Mouse (Mus musculus) fat pad, adult 2 months (tissue): Measurements from ENCODE around the gene Agap2.

Source experiments
- DNase-seq: peaks from one replicate; pipeline ENCODE4 v3.0.0-alpha.2; 2011; ENCODE audit warnings: low read depth, low spot score; ENCODE audit errors: extremely low read depth

Agap2 gene

DNA sequence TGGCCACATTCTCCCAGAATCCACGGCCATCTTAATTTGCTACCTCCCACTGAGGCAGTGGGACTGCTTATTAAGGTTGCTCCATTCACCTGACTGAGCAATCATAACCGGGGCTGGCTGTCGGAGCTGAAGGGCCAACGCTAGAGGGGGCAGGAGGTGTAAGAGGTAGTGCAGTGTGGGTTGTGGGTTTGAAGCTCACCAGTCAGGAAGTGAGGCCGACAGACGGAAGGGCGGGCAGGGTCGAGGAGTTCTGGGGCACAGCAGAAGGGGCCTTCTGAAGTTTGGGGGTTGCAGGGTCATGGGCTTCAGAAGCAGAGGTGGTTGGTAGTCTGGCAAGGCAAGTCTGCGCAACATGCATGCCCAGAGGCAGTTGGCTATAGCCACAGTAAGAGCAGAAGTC, at the start of gene Agap2:
TSS of gene Agap2 (plus strand) at position 205 of the 400 bp plus-strand sequence.
- DNase-seq, result no peak

DNA sequence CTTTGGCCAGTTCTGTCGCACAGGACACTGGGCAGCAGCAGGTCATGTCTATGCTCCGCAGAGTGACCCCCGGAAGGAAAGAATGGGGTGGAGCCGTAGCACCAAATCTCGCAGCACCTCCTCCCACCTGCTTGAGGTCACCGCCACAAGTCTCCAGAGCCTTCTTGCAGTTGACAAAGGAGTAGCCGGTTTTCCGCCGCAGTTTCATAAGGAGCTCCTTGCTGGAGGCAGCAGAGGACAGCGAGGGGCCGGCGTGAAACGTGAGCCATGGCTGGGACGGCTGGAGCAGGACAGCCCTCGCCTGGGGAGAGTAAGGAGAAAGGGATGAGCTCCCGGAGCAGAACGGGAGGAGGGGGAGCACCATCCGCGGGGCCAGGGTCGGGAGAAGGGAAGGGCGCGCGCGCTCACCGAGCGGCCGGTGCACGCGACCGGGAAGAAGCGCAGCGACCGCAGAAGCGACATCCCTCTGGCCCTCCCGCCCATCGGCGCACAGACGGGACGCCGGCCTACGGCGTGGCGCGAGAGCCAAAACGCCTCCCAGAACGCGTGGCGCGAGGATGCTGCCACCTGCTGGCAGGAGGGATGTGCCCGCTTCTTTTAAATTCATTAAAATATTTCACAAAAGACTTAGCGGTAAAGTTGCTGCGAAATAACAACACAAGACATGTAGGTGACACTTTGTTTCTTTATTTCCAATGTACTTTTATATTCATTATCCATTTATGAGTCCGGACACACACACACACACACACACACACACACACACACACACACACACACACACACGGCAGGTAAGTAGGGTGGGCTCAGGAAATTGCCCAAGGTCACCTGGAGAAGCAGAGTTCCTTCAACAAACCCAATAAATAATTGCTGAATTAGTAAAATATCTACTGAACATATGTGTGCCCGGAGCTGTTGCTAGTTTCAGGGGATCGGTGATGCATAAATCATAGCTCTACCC, 44.5 kb upstream of the Agap2 start, which contains the start of gene Tsfm:
TSS of gene Tsfm (minus strand) at position 505 of the 961 bp plus-strand sequence.
- DNase-seq, result peak; percentile 18

DNA sequence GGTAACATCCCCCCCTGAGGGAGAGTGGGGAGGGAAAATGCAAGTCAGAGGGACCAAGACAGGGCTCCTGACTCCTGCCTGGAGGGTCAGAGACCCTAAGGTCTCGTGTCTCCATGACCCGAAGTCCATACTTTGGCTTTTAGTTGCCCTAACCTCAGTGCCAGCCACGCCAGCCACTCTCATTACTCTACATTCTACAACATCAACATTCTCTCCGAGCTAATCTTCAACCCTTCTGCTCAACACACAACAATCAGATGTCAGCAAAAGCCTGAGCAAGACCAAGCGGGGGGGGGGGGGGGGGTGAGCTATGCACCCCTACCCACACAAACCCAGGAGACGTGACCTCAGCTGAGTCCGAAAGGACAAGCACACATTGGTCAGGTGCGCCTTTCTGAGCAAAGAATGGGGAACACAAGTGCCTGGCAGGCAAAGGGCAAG, 41.8 kb upstream of the Agap2 start:
- no peak for DNase-seq

DNA sequence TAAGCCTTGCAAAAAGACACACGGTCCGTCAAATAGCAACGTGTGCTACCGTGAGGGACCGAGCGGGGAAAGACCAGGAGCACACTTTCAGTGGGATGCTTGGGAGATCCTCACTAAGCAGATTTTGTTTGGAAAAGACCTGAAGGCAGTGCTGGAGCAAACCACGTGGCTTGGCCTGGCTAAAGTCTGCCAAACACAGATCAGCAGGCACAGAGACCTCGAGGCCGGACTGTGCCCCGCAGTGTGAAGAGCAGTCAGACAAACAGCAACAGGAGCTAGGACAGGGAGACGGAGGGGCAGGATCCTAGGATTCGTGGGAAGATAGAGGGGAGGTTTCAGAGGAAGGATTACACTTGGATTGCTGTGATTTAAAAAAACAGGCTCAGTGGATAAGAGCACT, 38.8 kb upstream of the Agap2 start:
- no peak for DNase-seq

DNA sequence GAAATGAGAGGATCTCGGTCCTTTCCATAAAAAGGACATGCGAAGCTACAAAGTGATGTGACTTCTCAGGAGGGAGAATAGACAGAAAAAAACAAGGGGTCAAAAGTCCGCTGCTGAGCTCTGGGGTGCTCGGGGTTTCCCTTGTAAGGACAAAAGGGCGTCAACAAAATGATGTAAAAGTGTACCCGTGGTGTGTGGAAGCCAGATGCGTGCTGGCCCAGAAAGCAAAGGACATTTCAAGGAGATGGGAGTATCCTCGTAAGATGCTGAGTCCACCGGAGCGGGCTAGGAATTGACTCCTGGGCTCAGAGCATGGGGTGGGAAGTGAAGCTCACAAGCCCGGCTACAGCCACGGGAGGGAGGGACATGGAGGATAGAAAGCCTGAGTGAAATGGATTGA, 37.4 kb upstream of the Agap2 start:
- no peak for DNase-seq

DNA sequence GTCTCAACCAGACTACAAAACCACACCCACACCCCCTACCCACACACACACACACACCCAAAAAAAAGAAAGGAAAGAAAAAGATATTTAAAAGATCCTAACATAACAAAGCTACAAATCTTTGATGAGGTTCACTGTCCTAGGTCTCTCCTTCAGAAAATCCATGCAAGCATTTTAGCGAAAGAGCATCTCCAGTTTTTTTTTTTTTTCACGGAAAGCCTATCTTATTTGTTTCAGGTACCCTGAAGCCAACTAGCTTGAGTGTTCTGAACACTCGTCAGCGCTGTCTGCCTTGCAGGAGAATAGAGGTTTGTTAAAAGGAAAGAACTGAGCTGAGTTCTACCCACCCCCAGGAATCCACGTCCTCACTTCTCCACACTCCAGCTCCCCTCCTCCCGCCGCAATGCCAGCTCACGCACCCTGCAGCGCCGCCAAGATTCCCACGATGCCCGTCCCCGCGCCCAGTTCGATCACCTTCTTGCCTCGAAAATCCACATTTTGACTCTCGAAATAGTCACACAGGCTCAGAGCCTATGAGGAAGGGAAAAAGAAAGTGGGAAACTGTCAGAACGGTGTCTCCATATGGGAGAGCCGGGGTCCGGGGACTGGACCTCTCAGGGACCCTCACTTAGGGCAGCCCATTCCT, 34.4 kb upstream of the Agap2 start:
- no peak for DNase-seq

DNA sequence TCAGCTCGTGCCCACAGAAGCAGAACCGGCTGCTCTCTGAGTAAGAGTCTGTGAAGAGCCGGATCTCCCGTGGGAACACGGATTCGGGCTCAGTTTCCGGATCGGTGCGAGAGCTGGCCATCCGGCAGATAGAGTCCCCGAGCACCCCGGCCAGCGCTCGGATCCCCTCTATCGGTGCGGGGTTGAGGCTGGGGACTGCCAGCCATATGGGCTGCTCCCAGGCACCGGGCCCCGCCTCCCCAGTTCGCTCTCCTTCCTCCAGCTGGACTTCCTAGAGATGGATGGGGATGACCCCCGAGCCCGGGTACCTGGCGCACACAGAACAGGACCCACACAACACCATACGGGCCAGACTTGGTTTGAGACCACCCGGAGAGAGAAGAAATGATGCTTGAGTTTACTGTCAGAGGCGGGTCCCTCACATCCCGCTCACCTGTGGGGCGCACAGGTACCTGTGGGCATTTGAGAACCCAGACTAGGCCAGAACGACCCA, 33.8 kb upstream of the Agap2 start, which contains the start of the genes Mettl1 and Eef1akmt3:
TSS of gene Mettl1 (plus strand) at position 141 of the 493 bp plus-strand sequence.
TSS of gene Eef1akmt3 (minus strand) at position 240 of the 493 bp plus-strand sequence.
- no peak for DNase-seq

DNA sequence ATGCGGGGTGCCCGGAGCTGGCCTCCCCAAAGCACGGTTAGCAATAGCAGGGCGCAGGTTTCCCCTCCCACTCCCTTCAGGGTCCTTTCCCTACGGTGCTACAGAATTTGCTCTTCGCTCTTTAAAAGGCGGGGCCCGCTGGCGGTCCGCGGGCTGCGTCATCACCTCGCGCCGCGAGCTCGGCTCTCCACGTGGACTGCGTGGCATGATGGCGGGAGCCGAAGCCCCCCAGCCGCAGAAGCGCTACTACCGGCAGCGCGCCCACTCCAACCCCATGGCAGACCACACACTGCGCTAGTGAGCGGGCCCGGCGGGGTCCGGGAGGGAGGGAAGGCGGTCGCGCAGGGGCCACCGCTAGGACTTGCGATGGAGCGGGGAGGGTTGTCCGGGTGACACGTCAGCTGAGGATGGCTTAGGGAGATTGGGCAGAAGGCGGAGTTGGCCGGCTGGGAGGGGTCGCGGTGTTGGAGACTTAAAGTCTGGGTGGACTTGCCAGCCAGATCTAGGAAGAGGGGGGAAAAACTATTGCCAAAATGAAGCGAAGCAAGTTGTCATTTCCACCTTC, 33.2 kb upstream of the Agap2 start:
- DNase-seq, result no peak

DNA sequence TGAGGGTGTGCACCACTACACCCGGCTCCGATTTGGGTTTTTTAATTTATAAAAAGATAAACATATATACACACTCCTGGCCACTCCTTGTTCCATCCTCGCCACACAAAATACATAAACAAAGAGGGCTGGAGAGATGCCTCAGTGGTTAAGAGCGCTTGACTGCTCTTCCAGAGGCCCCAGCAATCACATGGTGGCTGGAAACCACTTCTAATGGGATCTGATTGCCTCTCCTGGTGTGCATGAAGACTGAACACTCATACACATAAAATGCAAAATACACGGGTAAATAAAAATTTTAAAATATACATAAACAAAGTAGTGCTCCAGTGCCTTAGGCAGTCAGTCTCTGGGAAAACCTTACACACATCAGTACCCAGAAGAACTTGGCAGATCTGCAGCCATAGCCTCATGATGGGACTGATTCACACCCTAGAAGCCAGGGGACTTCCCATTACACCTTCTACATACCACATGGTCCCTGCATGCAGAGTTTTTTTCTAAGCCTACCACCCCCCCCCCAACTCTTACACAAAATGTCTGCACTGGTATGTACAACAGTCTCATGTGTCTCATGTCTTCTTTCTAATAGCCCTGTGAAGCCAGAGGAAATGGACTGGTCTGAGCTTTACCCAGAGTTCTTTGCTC, 32.5 kb upstream of the Agap2 start:
- no peak for DNase-seq

DNA sequence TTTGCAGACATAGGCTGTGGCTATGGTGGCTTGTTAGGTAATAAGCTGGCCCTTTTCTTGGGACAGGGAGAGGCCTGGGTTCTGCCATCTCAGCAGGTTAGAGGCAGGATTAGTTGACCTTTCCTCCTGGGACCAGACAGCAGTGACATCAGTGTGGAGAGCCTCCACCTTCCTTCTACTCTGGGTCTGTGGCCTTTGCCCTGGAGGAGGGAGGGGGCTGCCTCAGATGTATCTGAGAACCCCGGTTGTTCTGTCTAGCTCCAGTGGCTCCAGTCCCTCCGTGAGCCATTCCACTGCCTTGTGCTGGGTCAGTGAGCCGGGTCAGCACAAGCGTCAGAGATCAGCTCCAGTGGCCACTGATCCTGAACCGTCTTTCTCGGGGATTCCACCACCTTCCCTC, 31.9 kb upstream of the Agap2 start:
- DNase-seq, result no peak

DNA sequence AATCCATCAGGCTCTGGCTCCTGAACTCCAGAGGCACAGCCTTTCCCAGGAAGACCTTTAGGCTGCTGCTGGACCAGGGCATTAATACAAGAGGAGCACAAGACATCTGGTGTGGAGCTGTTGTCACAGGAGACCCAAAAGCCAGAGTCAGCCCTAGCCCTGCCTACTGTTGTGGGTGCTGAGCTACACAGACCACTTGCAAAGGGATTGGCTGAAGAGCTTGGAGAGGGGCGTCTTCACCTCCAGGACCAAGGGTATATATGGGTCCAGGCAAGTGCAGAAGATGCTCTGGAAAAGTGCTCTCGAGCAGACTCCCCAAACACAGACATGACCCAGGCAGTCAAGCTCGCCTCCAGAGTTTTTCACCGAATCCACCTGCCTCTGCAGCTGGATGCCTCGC, 27.1 kb upstream of the Agap2 start, which contains the start of gene Cyp27b1:
TSS of gene Cyp27b1 (plus strand) at position 297 of the 400 bp plus-strand sequence.
- DNase-seq, result no peak

DNA sequence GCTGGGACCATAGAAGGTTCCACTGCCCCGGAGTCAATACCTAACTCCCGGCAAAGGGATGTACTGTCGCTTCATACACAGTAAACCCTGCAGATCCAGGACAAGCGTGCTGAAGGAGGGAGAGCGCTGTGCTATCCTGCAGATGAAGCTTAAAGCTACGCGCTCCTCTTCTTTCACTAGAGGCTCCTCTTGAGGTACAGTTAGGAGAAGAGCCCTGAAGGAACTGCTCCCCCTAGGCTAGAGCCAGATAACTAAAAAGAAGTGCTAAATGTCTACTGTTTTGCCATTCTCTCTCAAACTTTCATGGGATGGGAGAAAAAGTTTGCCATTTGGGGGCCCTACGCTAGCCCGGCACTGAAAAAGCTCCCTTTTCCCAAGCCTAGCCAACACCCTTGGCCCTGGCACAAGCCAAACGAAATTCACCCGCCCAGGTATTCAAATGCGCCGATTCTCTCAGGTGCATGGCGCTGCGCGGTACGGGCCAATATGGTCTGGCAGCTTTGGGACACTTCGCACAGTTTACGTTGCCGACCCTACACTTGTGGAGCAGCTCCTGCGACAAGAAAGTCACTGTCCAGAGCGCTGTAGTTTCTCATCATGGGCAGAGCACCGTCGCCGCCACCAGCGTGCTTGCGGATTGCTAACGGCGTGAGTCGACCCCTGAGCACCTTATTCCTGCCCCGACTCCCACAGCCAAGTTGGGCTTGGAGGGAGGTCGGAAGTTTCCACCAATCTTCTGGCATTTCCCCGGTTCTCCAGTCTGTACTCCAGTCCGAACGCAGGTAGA, 26.3 kb upstream of the Agap2 start:
- no peak for DNase-seq

DNA sequence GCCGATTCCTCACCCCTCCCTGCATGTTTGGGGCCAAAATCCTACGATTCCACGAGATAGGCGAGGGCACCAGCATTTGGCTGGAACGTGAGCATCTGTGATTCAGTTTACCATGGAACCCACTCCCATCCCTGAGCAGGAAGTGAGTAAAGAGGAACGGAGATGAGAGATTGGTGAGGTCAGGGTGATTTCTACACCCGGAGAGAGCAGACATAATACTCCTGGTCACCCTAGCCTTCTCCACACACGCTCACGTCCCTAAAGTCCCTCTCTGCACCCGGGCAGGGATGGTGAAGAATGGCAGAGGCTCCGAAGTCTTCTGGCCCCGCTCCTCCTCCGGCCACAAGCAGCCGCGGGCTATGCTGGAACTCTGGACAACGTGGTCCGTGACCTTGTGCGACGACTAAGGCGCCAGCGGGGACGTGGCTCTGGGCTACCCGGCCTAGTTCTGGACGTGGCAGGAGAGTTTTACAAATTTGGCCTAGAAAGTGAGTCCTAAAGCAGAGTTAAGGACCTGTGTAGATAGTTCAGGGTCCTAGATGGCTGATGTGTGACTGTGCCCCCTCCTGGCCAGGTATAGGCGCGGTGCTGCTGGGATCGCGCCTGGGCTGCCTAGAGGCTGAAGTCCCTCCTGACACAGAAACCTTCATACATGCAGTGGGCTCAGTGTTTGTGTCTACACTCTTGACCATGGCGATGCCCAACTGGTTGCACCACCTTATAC, 25.5 kb upstream of the Agap2 start:
- DNase-seq, result no peak

DNA sequence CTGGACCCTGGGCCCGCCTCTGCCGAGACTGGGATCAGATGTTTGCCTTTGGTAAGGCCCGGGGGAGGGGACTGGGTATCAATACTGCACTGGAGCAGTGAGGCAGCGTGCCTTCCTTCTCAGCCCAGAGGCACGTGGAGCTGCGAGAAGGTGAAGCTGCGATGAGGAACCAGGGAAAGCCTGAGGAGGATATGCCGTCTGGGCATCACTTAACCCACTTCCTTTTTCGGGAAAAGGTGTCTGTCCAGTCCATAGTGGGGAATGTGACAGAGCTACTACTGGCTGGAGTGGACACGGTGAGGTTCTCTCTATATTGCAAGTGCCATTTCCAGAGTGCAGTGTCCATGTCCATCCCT, 25.0 kb upstream of the Agap2 start:
- DNase-seq, result no peak

DNA sequence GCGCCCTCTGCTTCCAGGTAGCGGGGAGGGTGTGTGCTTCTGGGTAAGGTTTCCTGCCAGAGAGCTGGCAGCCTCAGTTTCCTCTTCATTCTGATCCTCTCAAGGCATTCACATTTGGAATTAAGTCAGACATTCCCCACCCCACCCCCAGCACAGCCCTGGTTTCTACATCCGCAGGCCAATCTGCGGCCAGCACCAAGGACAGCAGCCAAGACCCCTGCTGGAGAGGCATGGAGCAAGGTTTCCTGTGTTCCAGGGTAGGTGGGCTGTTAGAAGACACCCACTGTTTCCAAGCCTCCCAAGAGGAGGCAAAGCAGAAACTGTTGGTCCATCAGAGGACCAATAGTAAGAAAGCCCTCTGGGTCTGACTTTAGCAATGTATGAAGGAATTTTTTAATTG, 20.4 kb upstream of the Agap2 start:
- no peak for DNase-seq

DNA sequence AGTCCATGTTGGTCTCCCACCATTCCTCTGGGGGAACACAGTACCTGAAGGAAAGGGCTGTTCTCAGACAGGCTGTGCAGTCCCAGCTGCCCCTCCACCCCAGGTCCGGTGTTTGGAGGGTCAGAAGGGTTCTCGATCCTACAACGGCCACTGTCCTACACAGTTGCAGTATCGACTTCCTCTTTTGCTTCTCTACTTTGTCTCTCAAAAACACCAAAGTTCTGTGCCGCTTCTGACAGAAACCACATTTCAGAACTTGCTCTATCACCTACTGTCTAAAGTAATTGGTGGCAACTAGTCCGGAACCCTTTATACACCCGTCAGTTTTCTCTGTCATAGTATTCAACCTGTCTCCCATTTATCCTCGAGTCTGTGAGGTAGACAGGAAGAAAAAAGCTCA, 19.7 kb upstream of the Agap2 start:
- no peak for DNase-seq

DNA sequence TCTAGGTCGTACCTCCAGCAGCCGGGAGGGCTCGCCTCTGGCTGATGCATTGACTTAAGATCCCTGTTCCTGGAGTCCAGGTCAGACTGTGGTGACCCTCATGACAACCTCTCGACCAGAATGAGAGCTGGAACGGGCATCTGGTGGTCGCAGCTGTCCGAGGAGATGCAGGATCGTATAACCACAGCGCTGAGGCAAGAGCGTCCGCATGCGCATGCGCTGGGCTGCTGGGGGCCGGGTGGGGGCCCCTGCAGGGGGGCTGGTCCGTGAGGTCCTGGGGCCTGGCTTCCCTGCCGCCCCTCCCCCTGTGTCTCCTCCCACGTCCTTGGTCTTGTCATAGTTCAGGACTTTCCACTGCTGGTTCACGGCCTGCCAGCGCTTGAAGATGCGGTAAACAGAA, 18.6 kb upstream of the Agap2 start:
- no peak for DNase-seq

DNA sequence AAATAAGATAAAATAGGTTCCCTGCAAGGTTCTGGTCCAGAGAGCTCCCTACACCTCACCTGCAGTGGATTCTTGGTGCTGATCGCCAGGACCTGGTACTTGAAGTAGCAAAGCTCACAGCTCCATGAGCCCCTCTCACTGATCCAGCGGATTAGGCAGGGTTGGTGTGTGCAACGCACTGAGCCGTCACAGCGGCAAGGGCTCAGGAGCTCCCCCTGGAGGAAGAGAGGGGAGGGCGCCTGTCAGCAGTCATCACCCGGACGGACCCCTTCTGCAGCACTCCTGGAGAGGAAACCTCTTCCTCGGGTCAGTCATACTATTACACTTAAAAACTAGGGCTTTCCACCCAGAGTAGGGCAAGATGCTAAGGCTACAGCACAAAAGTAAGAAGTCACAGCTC, 16.9 kb upstream of the Agap2 start:
- DNase-seq, result no peak

DNA sequence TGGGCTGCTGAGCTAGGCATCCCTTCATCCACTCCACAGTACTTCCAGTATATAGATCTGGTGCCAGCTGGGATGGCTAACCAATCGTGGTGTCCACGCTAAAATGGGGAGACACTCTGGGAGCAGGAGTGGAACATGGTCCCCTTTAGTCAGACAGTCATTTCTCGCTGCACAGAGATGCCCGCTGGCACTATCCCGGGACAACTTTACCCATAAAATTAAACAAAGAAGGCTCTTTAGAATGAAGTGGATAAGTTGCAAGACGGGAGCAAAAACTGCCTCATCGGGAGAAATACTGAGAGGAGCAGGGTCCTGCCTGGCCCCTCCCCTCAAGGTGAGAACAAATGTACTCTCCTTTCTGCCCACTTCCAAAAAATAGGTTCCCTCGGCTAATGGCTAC, 16.4 kb upstream of the Agap2 start:
- DNase-seq, result no peak
